Mouse (Mus musculus) left cerebral cortex, postnatal 4 days (tissue): Measurements from ENCODE around the gene Eepd1. TPM values are rescaled to one million over a fixed set of nuclear protein-coding genes. Genes with fewer than 3 reads are reported as not detected.
A peak's percentile ranks its signal among the peaks of the same experiment; 100 is the strongest.
"Not testable (repeated sequence)": the region's sequence is repeated elsewhere in the genome, so short reads cannot be mapped to it uniquely, and the experiment has no call there.

ENCODE experiments used
- DNase-seq: peaks from one replicate; pipeline ENCODE4 v3.0.0-alpha.2; 2022
- intact Hi-C: fragments of 180-260 bp; cut with DNase I; formaldehyde crosslinking; loops from one replicate; pipeline ENCODE4 v1.15.1; 2025
- total RNA-seq, 2 experiments: library from RNA; stranded (reverse); gene quantifications; 2 replicates each; pipeline ENCODE4 v1.2.3; 2021

The Eepd1 gene
- total RNA-seq: 10 to 100 TPM; 17.2 to 17.5 TPM

DNA sequence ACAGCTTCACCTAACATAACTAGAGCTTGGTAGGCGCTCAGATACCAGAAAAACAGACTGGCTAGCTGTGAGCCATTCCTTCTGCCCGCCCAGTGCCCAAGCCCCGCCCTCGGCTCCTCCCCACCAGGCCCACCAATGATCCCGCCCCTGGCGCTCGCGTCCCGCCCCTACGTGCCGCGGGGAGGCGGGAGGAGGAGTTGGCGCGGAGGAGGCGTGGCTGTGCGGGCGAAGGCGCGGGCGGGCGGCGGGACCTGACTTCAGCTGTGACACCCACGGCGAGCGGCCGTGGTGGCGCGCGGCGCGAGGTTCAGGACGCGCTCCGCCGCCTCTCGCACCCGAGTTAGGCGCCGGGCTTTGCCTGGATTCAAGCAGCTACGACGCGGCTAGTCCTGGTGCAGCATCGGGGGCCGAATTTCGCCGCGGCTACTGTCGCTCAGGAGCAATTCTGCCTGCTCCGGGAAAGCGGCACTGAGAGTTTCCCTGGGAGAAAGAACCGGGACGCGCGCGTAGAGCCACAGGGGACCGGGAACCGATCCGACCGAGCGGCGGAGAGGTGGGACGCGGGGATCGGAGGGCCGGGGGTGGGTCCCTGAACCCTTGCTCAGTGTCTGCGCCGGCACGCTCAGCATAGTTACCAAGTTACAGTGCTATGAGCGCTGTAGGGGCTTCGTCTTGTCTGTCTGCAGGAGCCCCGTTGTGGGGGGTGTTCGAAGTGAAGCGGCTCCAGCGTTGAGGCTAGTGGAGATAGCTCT is at the start of gene Eepd1:
Gene Eepd1 (plus strand): TSS at position 204 of the 752 bp plus-strand sequence.
- intact Hi-C loops: loop anchor here (5.0 kb wide), 1 partner anchor 164 kb away; no protein-coding TSS in a partner anchor
- peak; percentile 96 for DNase-seq

GRCm38 (mm10) chr9:25438836-25439235 is 42.5 kb upstream of the Eepd1 start:
- intact Hi-C loops: no loop called here
- DNase-seq: no peak

GRCm38 (mm10) chr9:25440046-25440445 is 41.3 kb upstream of the Eepd1 start:
- DNase-seq, intact Hi-C loops: not testable (repeated sequence)

DNA sequence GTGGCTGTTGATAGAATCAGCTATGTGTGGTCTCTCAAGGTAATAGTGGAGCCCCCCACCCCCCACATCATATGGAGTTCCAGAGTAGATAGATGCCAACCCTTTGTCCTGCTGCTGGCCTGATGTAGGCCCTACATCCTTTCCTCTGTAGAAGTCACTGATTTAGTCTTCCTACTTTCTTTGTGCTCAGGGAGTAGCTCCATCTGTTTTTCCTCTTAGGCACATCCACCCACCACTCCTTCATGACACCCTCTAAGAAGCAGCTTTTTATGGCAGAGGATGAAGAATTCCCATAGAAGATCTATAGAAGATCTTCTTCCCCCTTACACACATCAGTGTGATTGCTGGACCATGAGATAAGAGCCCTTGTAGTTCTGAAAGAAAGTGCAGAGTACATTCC is 39.3 kb upstream of the Eepd1 start:
- no peak for DNase-seq
- intact Hi-C loops: no loop called here

- intact Hi-C loops: no loop called here
- no peak for DNase-seq
These were observed 38.3 kb upstream of the Eepd1 start for GRCm38 (mm10) chr9:25443029-25443428.

- intact Hi-C loops: no loop called here
- no peak for DNase-seq
These were observed 37.8 kb upstream of the Eepd1 start for GRCm38 (mm10) chr9:25443546-25443945.

- no peak for DNase-seq
- intact Hi-C loops: no loop called here
These were observed 31.0 kb upstream of the Eepd1 start for GRCm38 (mm10) chr9:25450394-25450793.

DNA sequence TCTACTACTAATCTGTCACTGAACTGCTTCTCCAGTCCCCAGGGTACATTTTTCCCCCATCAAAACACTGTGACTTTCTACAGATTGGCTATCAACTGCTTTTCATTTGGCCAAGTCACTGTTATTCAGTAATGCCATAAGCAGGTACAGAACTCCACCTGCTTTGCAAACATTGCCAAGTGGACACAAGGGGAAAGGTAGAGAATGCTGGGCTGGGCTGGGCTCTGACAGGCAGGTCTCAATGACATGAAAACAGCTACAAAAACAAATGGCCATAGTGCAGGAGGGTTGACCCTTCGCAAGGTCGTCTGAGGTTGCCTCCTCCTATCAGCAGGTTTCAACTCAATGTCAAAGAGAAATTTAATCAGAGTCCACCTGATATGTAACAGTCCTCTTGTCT is 26.3 kb upstream of the Eepd1 start:
- intact Hi-C loops: no loop called here
- no peak for DNase-seq

DNA sequence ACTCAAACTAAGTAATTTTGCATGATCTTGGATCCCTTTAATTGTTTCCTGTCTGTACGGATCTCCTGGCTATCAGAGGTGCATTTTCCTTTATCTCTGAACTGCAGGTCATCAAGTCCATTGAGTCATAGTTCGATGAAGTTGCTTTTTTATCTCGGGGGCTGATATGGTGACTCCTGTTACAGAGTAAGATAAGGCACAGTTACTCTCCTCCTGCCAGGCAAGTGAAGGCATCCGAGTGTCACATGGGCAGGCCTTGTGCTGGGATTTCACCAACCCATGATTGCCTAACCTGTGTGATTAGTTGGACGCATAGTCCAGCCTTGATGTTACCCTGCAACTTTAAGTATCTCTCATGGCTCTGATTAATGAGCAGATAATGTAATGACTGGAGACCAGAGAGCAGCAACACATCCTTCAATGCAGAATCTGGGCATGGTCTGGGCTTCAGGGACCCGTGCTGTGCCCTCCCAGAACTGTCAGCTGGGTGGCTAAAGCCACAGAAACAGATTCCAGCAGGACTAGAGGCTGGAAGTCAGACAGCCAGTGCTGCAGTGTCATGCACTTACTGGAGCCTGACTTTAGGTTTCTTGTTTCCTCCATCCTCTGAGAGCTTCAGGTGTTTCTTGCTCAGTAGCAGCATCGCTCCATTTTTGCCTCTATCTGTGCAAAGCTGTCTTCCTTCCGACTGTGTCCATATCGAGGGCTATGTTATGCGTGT is 20.4 kb upstream of the Eepd1 start:
- intact Hi-C loops: no loop called here

DNA sequence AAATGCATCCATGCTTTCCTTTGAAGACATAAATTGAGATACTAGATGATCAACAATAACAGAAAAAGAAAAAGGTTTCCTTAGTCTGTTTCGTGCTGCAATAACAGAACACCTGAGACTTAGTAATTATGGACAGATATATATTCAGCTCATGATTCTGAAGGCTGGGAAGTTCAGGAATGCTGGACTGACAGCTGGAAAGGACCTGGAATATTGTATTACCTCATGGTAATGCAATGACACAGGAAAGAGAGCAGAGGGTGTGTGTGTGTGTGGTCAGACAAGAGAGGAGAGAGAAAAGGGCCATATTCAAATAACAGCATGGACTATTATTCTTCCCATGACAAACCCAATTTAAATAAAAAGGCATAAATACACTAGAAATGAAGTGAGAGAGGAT is 17.0 kb upstream of the Eepd1 start:
- DNase-seq: no peak
- intact Hi-C loops: no loop called here

More for the DNA sequence above, 20.4 kb upstream of the Eepd1 start:
- DNase-seq: no peak

GRCm38 (mm10) chr9:25479392-25480020 is 1.8 kb upstream of the Eepd1 start:
- no peak for DNase-seq
- intact Hi-C loops: loop anchor here (5.0 kb wide), 1 partner anchor 162 kb away; no protein-coding TSS in a partner anchor

DNA sequence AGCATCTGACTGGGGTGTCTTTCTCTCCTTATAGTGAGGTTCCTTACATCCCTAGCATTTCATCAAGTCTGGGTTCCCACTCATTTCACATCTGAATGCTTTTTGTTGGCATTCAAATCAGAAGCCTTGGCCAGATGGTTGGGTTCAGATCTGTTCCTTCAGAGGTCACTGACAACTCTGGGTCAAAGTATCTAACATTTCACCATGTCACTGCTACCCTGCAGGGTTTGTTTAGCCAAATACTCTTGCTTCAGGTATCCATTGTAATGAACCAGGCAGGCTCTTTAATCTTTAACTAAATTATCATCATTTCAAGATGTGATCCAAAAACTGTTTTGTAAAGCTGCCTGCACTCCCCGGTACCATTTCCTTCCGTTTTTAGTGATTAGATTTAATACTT is 671 bp upstream of the Eepd1 start:
- no peak for DNase-seq
- intact Hi-C loops: loop anchor here (5.0 kb wide), 1 partner anchor 163 kb away; no protein-coding TSS in a partner anchor

- DNase-seq: no peak
- intact Hi-C loops: loop anchor here (5.0 kb wide), 1 partner anchor 165 kb away; no protein-coding TSS in a partner anchor
These were observed 1.1 kb downstream of the Eepd1 start for GRCm38 (mm10) chr9:25482322-25482998.

DNA sequence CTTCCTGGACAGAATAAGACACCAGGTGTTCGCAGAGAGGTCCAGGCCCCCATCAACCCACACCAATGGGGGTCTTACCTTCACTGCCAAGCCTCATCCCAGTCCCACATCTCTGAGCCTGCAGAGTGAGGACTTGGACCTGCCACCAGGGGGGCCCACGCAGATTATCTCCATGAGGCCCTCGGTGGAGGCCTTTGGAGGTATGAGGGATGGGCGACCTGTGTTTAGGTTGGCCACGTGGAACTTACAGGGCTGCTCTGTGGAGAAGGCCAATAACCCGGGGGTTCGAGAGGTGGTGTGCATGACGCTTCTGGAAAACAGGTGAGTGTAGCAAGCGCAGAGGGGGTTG is 1.6 kb downstream of the Eepd1 start:
- DNase-seq: no peak
- intact Hi-C loops: loop anchor here (5.0 kb wide), 1 partner anchor 166 kb away; no protein-coding TSS in a partner anchor

GRCm38 (mm10) chr9:25483931-25484618 is 2.7 kb downstream of the Eepd1 start:
- no peak for DNase-seq
- intact Hi-C loops: loop anchor here (5.0 kb wide), 1 partner anchor 167 kb away; no protein-coding TSS in a partner anchor

- no peak for DNase-seq
- intact Hi-C loops: loop anchor here (5.0 kb wide), 1 partner anchor 167 kb away; no protein-coding TSS in a partner anchor
These were observed 3.3 kb downstream of the Eepd1 start for GRCm38 (mm10) chr9:25484619-25484986.

DNA sequence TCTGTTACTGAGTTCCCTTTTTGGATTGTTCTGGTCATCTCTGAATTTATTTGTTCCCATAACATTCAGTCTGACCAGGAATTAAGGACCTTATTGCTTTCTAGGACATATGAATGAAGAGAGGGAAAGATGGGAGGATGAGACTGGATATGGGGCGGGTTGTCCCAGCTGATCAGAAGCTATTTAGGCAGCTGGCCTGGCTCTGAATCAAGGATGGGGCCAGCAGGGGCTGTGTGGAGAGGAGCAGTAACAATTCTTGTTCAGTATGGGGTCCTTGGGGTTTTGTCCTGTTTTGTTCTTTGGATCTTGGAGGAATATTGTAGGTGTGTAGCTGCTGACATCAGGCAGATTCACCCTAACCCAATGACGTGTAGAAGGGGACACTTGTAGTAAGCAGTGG is 3.7 kb downstream of the Eepd1 start:
- intact Hi-C loops: no loop called here
- no peak for DNase-seq

DNA sequence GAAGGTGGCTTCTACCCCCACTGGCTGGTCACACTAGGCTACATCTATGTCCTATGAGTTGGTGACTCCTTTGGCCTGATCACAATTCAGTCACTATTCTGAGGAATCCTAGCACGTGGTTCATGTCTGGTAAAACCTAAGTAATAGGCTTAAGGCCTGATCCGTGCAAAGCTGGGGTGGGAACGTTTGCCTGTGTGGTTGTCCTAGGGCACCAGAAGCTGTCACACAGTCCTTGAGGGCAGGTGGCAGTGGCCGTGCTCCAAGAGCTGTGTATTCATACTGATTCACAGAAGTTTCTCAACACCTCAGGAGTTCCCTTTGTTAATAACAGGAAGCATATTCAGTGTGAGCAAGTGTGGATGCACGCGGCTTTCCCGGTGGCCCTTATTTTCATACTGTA is 4.1 kb downstream of the Eepd1 start:
- no peak for DNase-seq
- intact Hi-C loops: no loop called here

DNA sequence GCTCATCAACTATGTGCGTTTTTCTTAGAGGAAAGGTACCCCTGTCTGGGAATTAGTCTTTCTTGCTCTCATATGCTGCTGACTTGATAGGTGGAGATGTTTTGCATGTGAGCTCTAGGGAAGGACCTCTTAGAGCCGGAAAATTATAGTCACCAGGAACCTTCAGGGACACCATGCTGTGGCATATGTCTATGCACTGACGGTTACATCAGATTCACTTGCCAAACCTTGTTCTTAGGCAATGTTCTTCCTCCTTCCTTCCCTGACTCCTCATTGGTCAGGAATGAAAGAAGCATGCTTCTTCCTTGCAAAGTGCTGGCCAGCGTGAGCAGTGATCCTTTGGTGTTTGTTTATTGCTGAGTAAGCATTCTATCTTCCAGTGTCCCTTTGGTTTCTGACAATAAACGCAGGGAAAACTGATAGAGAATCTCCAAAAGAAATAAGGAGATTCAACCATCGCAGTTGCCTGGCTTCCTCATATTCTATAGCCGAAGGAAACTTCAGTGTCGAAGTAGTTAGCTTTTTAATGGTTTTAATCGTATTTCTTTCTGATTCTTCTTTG is 5.0 kb downstream of the Eepd1 start:
- DNase-seq: no peak
- intact Hi-C loops: no loop called here
